ENCODE assay signal across 8 mouse cellular contexts in the genomic region with DNA sequence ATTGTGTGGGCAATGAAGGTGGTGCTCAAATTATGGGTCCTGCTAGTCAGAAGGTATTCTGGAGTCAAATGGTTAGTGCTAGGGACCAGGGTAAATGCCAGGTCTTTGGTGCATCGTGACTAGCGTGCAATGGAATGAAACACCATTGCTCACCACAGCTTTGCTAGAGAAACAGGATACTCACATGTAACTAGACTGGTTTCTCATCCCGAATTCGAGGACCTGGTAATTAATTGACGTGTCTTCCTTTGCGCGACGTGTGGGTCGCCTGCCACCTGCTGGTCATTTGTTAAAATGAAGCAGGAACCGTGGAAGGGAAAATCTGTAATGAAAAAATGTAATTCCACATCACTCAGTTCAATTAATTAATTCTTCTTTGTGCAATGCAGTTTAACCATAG. TPM values are rescaled to one million over a fixed set of nuclear protein-coding genes. Genes with fewer than 3 reads are reported as not detected.
DNase-seq lines count a peak whose midpoint lies in the region; ATAC-seq and TF ChIP-seq lines count a peak whose summit lies in the region.

No protein-coding gene starts in this region.

- DNase-seq in liver, adult 2 months (ENCODE audit: extremely low read depth, low read depth, low spot score), result peak; percentile 24
- no peak for DNase-seq in liver, embryonic 11.5 days (ENCODE audit: low spot score)
- DNase-seq in adipocyte (ENCODE audit: low spot score), result peak; percentile 50
- peak; percentile 68 for DNase-seq in heart, postnatal 4 days
- DNase-seq in liver, embryonic 14.5 days (ENCODE audit: low read depth in 3 of 3, low spot score in 3 of 3), result no peak
- no peak for DNase-seq in yolk sac, embryonic 10.5 days (ENCODE audit: low spot score)

- no peaks in the 10 kb centered on the region for H3K4me1 ChIP-seq in liver, adult 2 months (ENCODE audit: control insufficient read depth, insufficient read depth, low read length)
- H3K4me1 ChIP-seq in liver, embryonic 11.5 days (replicated peaks; ENCODE audit: control insufficient read depth, insufficient read depth, low read length), result no peaks in the 10 kb centered on the region
- no peaks in the 10 kb centered on the region for H3K4me1 ChIP-seq in liver, embryonic 14.5 days (replicated peaks; ENCODE audit: control insufficient read depth in 2 of 2, insufficient read depth in 2 of 2, low read length in 1 of 2)
- no peaks in the 10 kb centered on the region; the same call in 1 of the 2 replicates for H3K4me1 ChIP-seq in neural tube, embryonic 14.5 days (ENCODE audit: control insufficient read depth, insufficient read depth, low read length)

- H3K9me3 ChIP-seq in liver, embryonic 11.5 days (ENCODE audit: control insufficient read depth, low read length), result no peaks in the 10 kb centered on the region
- H3K9me3 ChIP-seq in liver, embryonic 14.5 days (ENCODE audit: control insufficient read depth, low read length), result no peaks in the 10 kb centered on the region
- no peaks in the 10 kb centered on the region for H3K9me3 ChIP-seq in neural tube, embryonic 14.5 days (ENCODE audit: control insufficient read depth, low read length)

- TF ChIP-seq EP300 in liver, embryonic 14.5 days (IDR thresholded peaks at IDR 0.05; ENCODE audit: low read depth), result no peak

- H3K27me3 ChIP-seq in liver, adult 2 months (ENCODE audit: control insufficient read depth, insufficient read depth, low read length), result peaks cover 4% of the 10 kb centered on the region; the same call in 1 of the 2 replicates
- H3K27me3 ChIP-seq in liver, embryonic 11.5 days (replicated peaks; ENCODE audit: control insufficient read depth, insufficient read depth, low read length), result peaks cover 41% of the 10 kb centered on the region
- peaks cover 8% of the 10 kb centered on the region for H3K27me3 ChIP-seq in liver, embryonic 14.5 days (ENCODE audit: control insufficient read depth, insufficient read depth, low read length)
- H3K27me3 ChIP-seq in neural tube, embryonic 14.5 days (ENCODE audit: control insufficient read depth, insufficient read depth, low read length), result no peaks in the 10 kb centered on the region

- H3K4me2 ChIP-seq in liver, embryonic 11.5 days, result no peak overlapping the region
- no peak overlapping the region for H3K4me2 ChIP-seq in liver, embryonic 14.5 days (ENCODE audit: low read depth)
- H3K4me2 ChIP-seq in neural tube, embryonic 14.5 days (ENCODE audit: low read depth, low read length), result peak overlapping the region; percentile 28; the same call in 1 of the 2 replicates

- H3K4me3 ChIP-seq in liver, adult 2 months (ENCODE audit: insufficient read depth, low read depth, low read length), result no peak overlapping the region
- no peak overlapping the region for H3K4me3 ChIP-seq in liver, embryonic 11.5 days (ENCODE audit: low read depth, low read length)
- H3K4me3 ChIP-seq in liver, embryonic 14.5 days (ENCODE audit: insufficient read depth in 1 of 2, low read depth in 2 of 2, low read length in 2 of 2), result no peak overlapping the region
- no peak overlapping the region for H3K4me3 ChIP-seq in neural tube, embryonic 14.5 days (ENCODE audit: low read depth, low read length)

- no peaks in the 10 kb centered on the region for H3K36me3 ChIP-seq in liver, adult 2 months (ENCODE audit: control insufficient read depth, insufficient read depth, low read length)
- H3K36me3 ChIP-seq in liver, embryonic 11.5 days (ENCODE audit: control insufficient read depth, insufficient read depth, low read length), result no peaks in the 10 kb centered on the region
- H3K36me3 ChIP-seq in liver, embryonic 14.5 days (replicated peaks; ENCODE audit: control insufficient read depth, insufficient read depth, low read depth), result no peaks in the 10 kb centered on the region
- no peaks in the 10 kb centered on the region for H3K36me3 ChIP-seq in neural tube, embryonic 14.5 days (ENCODE audit: control insufficient read depth, insufficient read depth, low read length)

- WGBS in liver, adult 2 months, result 2% methylated on average over 10 of the region's 10 CpGs
- WGBS in liver, embryonic 11.5 days, result 5% methylated on average over 10 of the region's 10 CpGs
- 2% methylated on average over 10 of the region's 10 CpGs for WGBS in liver, embryonic 14.5 days (ENCODE audit: insufficient replicate concordance)
- WGBS in neural tube, embryonic 14.5 days, result 2% methylated on average over 10 of the region's 10 CpGs

- no peak overlapping the region for H3K9ac ChIP-seq in liver, adult 2 months (ENCODE audit: low read depth, low read length)
- no peak overlapping the region for H3K9ac ChIP-seq in liver, embryonic 11.5 days (ENCODE audit: low read depth, low read length)
- no peak overlapping the region for H3K9ac ChIP-seq in liver, embryonic 14.5 days (replicated peaks)
- no peak overlapping the region for H3K9ac ChIP-seq in neural tube, embryonic 14.5 days (replicated peaks; ENCODE audit: low read depth, low read length)

- no peak overlapping the region for H3K27ac ChIP-seq in liver, adult 2 months (replicated peaks; ENCODE audit: insufficient read depth, low read depth, low read length)
- H3K27ac ChIP-seq in liver, embryonic 11.5 days (ENCODE audit: low read depth, low read length), result no peak overlapping the region
- H3K27ac ChIP-seq in liver, embryonic 14.5 days, result no peak overlapping the region
- no peak overlapping the region for H3K27ac ChIP-seq in neural tube, embryonic 14.5 days (ENCODE audit: low read depth, low read length)

- TF ChIP-seq POLR2A in liver, adult 2 months (IDR thresholded peaks at IDR 0.05; ENCODE audit: extremely low read depth, insufficient read depth, low read length), result no peak

- H3K79me2 ChIP-seq in liver, adult 2 months (ENCODE audit: control insufficient read depth, insufficient read depth, low read length), result no peaks in the 10 kb centered on the region

- peak; percentile 85 for TF ChIP-seq CTCF in liver, adult 2 months (IDR thresholded peaks at IDR 0.05; ENCODE audit: low read depth, low read length)
- TF ChIP-seq CTCF in liver, embryonic 14.5 days (IDR thresholded peaks at IDR 0.05; ENCODE audit: low read depth), result peak; percentile 66

- ATAC-seq in liver, embryonic 11.5 days (replicated peaks; ENCODE audit: low FRiP score), result no peak
- peak; percentile 71; the same call in 1 of the 2 replicates for ATAC-seq in common myeloid progenitor, adult 5-6 weeks (replicated peaks; ENCODE audit: low read depth, poor library complexity, severe bottlenecking)
- no peak for ATAC-seq in liver, embryonic 14.5 days (ENCODE audit: insufficient read depth)
- peak; percentile 60; the same call in 1 of the 2 replicates for ATAC-seq in neural tube, embryonic 14.5 days (ENCODE audit: low read depth)

RNA-seq across cellular contexts. Expression of a gene that starts 10.5 kb away (rescaled TPM):
- not detected in 2 replicates for total RNA-seq in liver, adult 2 months (2014; rRNA removed)
- not detected in 2 replicates for polyA plus RNA-seq in liver, adult 2 months (2012; rRNA removed)
- 0.78 and 0.91 TPM in 2 replicates for polyA plus RNA-seq in liver, embryonic 11.5 days (2014; fragmentation: Nextera tagmentation; extraction: Ambion mirVana)
- not detected in 2 replicates for total RNA-seq in common myeloid progenitor, adult 5-6 weeks (2017)
- total RNA-seq in heart, postnatal 4 days (2021), result not detected
- polyA plus RNA-seq in liver, embryonic 14.5 days (2012; rRNA removed), result 0.03 and 0.09 TPM in 2 replicates
- not detected in 2 replicates for polyA plus RNA-seq in liver, embryonic 14.5 days (2014; fragmentation: Nextera tagmentation; extraction: Ambion mirVana)
- 8.7 and 8.8 TPM in 2 replicates for polyA plus RNA-seq in neural tube, embryonic 14.5 days (2014; fragmentation: Nextera tagmentation; extraction: Ambion mirVana)

RNA-seq across cellular contexts. Expression of a gene that starts 17.6 kb away (rescaled TPM):
- 1,376 and 1,431 TPM in 2 replicates for total RNA-seq in liver, adult 2 months (2014; rRNA removed)
- polyA plus RNA-seq in liver, adult 2 months (2012; rRNA removed), result 489 and 575 TPM in 2 replicates
- 4.6 and 5.0 TPM in 2 replicates for polyA plus RNA-seq in liver, embryonic 11.5 days (2014; fragmentation: Nextera tagmentation; extraction: Ambion mirVana)
- total RNA-seq in common myeloid progenitor, adult 5-6 weeks (2017), result not detected in 2 replicates
- under 1 TPM in 1 of 2 experiments, not detected in 1; 0.47 TPM for total RNA-seq in heart, postnatal 4 days (2021)
- polyA plus RNA-seq in liver, embryonic 14.5 days (2012; rRNA removed), result 20.8 and 20.9 TPM in 2 replicates
- polyA plus RNA-seq in liver, embryonic 14.5 days (2014; fragmentation: Nextera tagmentation; extraction: Ambion mirVana), result 31.6 and 33.2 TPM in 2 replicates
- not detected in 2 replicates for polyA plus RNA-seq in neural tube, embryonic 14.5 days (2014; fragmentation: Nextera tagmentation; extraction: Ambion mirVana)

Comparison
In these comparisons a context has a peak if more than half of its experiments do, and no peak if none do; other contexts are left out.
1. DNase-seq: peak in liver, adult 2 months (single experiment), adipocyte (single experiment) and heart, postnatal 4 days (single experiment); none in liver, embryonic 11.5 days (single experiment), liver, embryonic 14.5 days (0 of 3) and yolk sac, embryonic 10.5 days (single experiment).
2. RNA of a gene that starts 17.6 kb away (polyA plus RNA-seq): 489 to 575 TPM in liver, adult 2 months; 20.8 to 33.2 TPM in liver, embryonic 14.5 days, 4.6 to 5.0 TPM in liver, embryonic 11.5 days and not detected in neural tube, embryonic 14.5 days; every median in the first group is over 10 times any median in the second.
3. ATAC-seq: peak in common myeloid progenitor, adult 5-6 weeks (single experiment) and neural tube, embryonic 14.5 days (single experiment); none in liver, embryonic 11.5 days (single experiment) and liver, embryonic 14.5 days (single experiment).